Mouse (Mus musculus): ENCODE results near the gene Slc9c1. TPM values are rescaled to one million over a fixed set of nuclear protein-coding genes. Genes with fewer than 3 reads are reported as not detected.
A peak's percentile ranks its signal among the peaks of the same experiment; 100 is the strongest.

Gene Slc9c1
- polyA plus RNA-seq, 1 experiment from 2014 or later: not detected

DNA sequence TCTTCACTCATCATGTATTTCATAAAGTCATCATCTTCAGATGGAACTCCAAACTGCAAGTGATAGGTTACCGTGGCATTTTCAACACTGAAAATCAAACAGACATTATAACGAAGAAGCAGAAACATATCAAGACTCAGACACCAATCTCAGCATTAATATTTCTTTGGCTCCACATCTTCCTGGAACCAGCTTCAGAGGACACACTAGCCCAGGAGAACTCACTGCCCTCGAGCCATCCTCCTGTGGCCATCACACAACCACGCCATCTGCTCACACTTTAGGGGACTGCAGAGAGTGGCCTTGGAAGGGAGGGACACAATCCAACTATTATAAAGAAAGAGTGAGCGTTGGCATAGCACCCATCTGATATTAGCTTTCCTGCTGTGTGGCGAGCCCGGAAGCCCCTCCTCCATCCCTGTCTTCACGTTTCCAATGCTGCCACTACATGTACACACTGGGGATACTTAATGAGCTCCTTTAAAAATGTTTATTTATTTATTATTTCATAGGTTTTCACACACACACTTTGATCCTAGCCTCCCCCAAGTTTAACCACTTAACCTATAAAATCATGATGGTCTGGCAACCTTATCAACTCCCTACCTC is 94.5 kb downstream of the Slc9c1 start:
- Histone ChIP-seq H3K4me3 (replicated peaks) (no peak overlapping the region), H3K27ac (no peak overlapping the region), H3K36me3 (no peaks in the 10 kb centered on the region), H3K4me2 (no peak overlapping the region), H3K4me1 (no peaks in the 10 kb centered on the region), H3K9me3 (replicated peaks) (no peaks in the 10 kb centered on the region), H3K27me3 (no peaks in the 10 kb centered on the region), H3K9ac (no peak overlapping the region)
- ATAC-seq (replicated peaks; ENCODE audit: low FRiP score): no peak
- 76% methylated on average over 8 of the region's 8 CpGs for WGBS

DNA sequence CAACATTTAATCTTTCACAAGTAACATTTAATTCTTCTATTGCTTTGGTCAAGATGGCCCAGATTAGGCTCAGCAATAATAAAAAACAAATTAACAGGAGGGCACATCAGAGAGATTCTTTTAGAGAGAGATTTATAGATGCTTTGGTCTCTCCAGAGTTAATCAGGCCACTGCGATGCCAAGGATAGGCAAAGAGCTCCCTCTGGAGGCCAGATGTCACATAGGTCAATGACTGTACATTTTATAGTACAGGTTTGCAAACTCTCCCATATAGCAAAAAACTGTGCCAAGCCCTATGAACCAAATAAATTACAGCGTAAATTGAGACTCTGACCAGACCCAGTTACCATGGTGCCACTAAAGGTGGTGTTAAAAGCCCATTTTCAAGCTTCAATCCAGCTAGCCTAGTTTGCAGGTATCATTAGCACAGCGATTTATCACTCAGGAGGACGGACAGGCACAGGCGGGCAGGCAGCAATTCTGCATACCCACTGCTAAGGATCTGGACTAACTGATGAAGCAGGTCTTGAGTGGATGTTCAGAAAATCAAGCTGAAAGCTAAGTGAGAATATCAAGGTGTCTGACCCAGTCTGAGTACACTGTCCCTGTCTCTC is 95.3 kb downstream of the Slc9c1 start:
- Histone ChIP-seq H3K4me1 (no peaks in the 10 kb centered on the region), H3K4me2 (no peak overlapping the region), H3K27ac (no peak overlapping the region), H3K9me3 (replicated peaks) (no peaks in the 10 kb centered on the region), H3K4me3 (replicated peaks) (no peak overlapping the region), H3K36me3 (no peaks in the 10 kb centered on the region), H3K27me3 (no peaks in the 10 kb centered on the region), H3K9ac (no peak overlapping the region)
- 49% methylated on average over 5 of the region's 5 CpGs for WGBS
- peak; percentile 80; the same call in 1 of the 2 replicates for ATAC-seq (replicated peaks; ENCODE audit: low FRiP score)

GRCm38 (mm10) chr16:45632420-45632819 is 97.3 kb downstream of the Slc9c1 start:
- Histone ChIP-seq H3K9ac (no peak overlapping the region), H3K36me3 (no peaks in the 10 kb centered on the region), H3K4me2 (no peak overlapping the region), H3K4me1 (no peaks in the 10 kb centered on the region), H3K27me3 (no peaks in the 10 kb centered on the region), H3K27ac (no peak overlapping the region), H3K4me3 (replicated peaks) (no peak overlapping the region), H3K9me3 (replicated peaks) (no peaks in the 10 kb centered on the region)
- ATAC-seq (replicated peaks; ENCODE audit: low FRiP score): no peak
- WGBS: 46% methylated on average over 4 of the region's 4 CpGs

GRCm38 (mm10) chr16:45635826-45636225 is 100.7 kb downstream of the Slc9c1 start:
- H3K4me3 ChIP-seq (replicated peaks): no peak overlapping the region
- 84% methylated on average over 2 of the region's 2 CpGs for WGBS
- no peak overlapping the region for H3K27ac ChIP-seq
- no peaks in the 10 kb centered on the region for H3K36me3 ChIP-seq
- no peaks in the 10 kb centered on the region for H3K4me1 ChIP-seq
- H3K4me2 ChIP-seq: no peak overlapping the region
- ATAC-seq (replicated peaks; ENCODE audit: low FRiP score): no peak
- H3K27me3 ChIP-seq: no peaks in the 10 kb centered on the region
- no peak overlapping the region for H3K9ac ChIP-seq
- H3K9me3 ChIP-seq (replicated peaks): no peaks in the 10 kb centered on the region

- Histone ChIP-seq H3K4me3 (replicated peaks) (no peak overlapping the region), H3K4me2 (no peak overlapping the region), H3K36me3 (no peaks in the 10 kb centered on the region), H3K9ac (no peak overlapping the region), H3K4me1 (no peaks in the 10 kb centered on the region), H3K27me3 (no peaks in the 10 kb centered on the region), H3K9me3 (replicated peaks) (no peaks in the 10 kb centered on the region), H3K27ac (no peak overlapping the region)
- ATAC-seq (replicated peaks; ENCODE audit: low FRiP score): no peak
- WGBS: 78% methylated on average over 10 of the region's 10 CpGs
Measured at GRCm38 (mm10) chr16:45640070-45640762, 105.1 kb downstream of the Slc9c1 start.

GRCm38 (mm10) chr16:45641301-45641700 is 106.2 kb downstream of the Slc9c1 start:
- H3K4me2 ChIP-seq: no peak overlapping the region
- H3K9me3 ChIP-seq (replicated peaks): no peaks in the 10 kb centered on the region
- no peak overlapping the region for H3K9ac ChIP-seq
- H3K27me3 ChIP-seq: no peaks in the 10 kb centered on the region
- no peak overlapping the region for H3K27ac ChIP-seq
- no peak overlapping the region for H3K4me3 ChIP-seq (replicated peaks)
- WGBS: 68% methylated on average over 3 of the region's 3 CpGs
- ATAC-seq (replicated peaks; ENCODE audit: low FRiP score): no peak
- H3K36me3 ChIP-seq: no peaks in the 10 kb centered on the region
- H3K4me1 ChIP-seq: no peaks in the 10 kb centered on the region

DNA sequence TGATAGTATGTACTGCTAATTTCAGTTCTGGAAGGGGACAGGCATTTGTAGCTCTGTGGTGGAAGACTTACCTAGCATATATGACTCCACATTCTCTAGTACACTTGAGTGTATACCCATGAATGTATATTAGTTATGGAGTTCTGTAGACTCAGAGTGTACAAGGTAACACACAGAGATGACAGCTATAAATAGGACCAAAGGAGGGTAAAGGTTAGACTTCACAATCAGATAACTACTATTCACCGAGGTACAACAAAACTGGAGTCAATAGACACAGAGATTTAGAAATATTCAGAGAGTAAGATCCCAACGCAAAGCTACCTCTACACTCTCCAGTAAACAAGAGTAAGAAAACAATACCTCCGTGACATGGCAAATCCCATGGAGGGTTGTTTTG is 108.8 kb downstream of the Slc9c1 start:
- Histone ChIP-seq H3K9me3 (replicated peaks) (no peaks in the 10 kb centered on the region), H3K4me1 (no peaks in the 10 kb centered on the region), H3K4me2 (no peak overlapping the region), H3K4me3 (replicated peaks) (no peak overlapping the region), H3K27ac (no peak overlapping the region), H3K36me3 (no peaks in the 10 kb centered on the region), H3K9ac (no peak overlapping the region), H3K27me3 (no peaks in the 10 kb centered on the region)
- 92% methylated on average over 3 of the region's 3 CpGs for WGBS
- ATAC-seq (replicated peaks; ENCODE audit: low FRiP score): no peak

DNA sequence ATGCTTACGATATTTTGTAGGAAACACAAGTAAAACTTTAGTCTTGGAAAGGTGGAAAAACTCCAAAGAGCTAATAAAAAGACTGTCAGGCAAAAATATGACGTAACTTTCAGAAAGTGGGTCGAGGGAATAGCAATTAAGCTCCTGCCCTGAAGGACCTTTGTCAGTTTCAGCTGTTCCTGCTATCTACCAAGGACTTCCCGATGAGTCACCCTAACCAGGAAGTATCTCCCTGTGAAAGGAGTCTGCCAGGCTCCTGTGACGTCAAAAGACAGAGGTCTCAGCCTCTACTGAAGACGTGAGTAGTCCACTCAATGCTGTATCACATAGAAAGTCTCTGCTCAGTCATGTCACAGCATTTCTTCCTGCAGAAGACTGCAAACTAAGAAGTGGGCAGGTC is 109.3 kb downstream of the Slc9c1 start:
- Histone ChIP-seq H3K4me2 (no peak overlapping the region), H3K27me3 (no peaks in the 10 kb centered on the region), H3K9ac (no peak overlapping the region), H3K36me3 (no peaks in the 10 kb centered on the region), H3K9me3 (replicated peaks) (no peaks in the 10 kb centered on the region), H3K4me3 (replicated peaks) (no peak overlapping the region), H3K4me1 (no peaks in the 10 kb centered on the region), H3K27ac (no peak overlapping the region)
- 54% methylated on average over 6 of the region's 6 CpGs for WGBS
- no peak for ATAC-seq (replicated peaks; ENCODE audit: low FRiP score)

- H3K4me3 ChIP-seq (replicated peaks): no peak overlapping the region
- H3K27me3 ChIP-seq: peaks cover 27% of the 10 kb centered on the region
- H3K27ac ChIP-seq: no peak overlapping the region
- H3K9me3 ChIP-seq (replicated peaks): no peaks in the 10 kb centered on the region
- H3K4me1 ChIP-seq: peaks cover 13% of the 10 kb centered on the region
- H3K36me3 ChIP-seq: no peaks in the 10 kb centered on the region
- H3K9ac ChIP-seq: no peak overlapping the region
- ATAC-seq (replicated peaks; ENCODE audit: low FRiP score): no peak
- WGBS: 66% methylated on average over 2 of the region's 2 CpGs
- H3K4me2 ChIP-seq: no peak overlapping the region
Measured at GRCm38 (mm10) chr16:45651497-45651896, 116.4 kb downstream of the Slc9c1 start.

DNA sequence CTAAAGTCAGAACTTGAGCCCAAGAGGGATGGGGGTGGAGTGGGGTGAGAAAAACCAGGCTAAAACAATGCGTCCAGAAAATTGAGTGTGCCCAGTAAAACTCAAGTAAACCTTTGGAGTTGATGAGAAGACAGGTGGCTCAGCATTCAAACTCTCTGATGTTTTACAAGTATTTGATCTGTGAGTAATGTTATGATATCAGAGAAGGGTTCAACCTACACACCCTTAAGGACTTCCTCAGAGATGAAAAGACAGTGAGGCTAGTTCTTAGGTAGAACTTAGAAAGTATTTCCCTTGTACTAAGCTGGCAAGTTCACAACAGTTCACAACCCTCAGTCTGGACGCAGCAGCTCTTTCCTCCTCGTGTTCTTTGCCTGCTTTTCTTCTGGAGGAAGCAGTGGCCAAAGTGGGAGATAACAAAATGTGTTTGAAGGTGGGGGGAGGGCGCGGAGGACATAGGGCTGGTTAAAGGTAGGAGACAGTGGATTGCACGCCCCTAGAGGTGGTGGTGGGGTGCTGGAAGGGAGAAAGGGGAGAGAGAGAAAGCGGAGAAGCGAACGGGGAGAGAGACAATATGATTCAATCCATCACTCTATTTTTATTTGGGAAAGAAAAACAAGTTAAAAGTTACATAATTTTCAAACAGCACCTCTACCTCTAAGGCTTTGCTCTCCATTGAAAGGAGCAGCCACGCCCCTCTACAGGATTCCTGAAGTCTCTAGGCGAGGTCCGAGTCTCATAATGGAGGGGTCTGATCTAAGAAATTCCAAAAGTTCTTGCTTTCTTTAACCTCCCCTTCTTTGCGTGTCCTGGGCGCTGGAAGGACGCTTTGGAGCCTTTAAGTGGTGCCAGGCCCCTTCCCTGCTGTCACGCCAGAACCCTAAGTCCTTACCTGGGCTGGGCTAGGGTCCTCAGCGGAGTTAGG is 118.2 kb downstream of the Slc9c1 start:
- Histone ChIP-seq H3K9me3 (replicated peaks) (no peaks in the 10 kb centered on the region), H3K9ac (peak overlapping the region; percentile 21; the same call in 1 of the 2 replicates), H3K4me1 (peaks cover 13% of the 10 kb centered on the region), H3K27me3 (peaks cover 27% of the 10 kb centered on the region), H3K36me3 (no peaks in the 10 kb centered on the region), H3K27ac (no peak overlapping the region), H3K4me3 (replicated peaks) (peak overlapping the region; percentile 42), H3K4me2 (peak overlapping the region; percentile 82)
- ATAC-seq (replicated peaks; ENCODE audit: low FRiP score): no peak
- 13% methylated on average over 17 of the region's 17 CpGs for WGBS

GRCm38 (mm10) chr16:45653934-45654332 is 118.8 kb downstream of the Slc9c1 start, which contains the start of gene BC016579:
TSS of gene BC016579 (minus strand) at chr16:45654068.
- Histone ChIP-seq H3K9ac (peak within 1 kb of the TSS; percentile 21; the same call in 1 of the 2 replicates), H3K27me3 (peaks cover 27% of the 10 kb centered on the region), H3K9me3 (replicated peaks) (no peaks in the 10 kb centered on the region), H3K36me3 (no peaks in the 10 kb centered on the region), H3K4me1 (peaks cover 13% of the 10 kb centered on the region), H3K4me2 (peak within 1 kb of the TSS; percentile 82), H3K27ac (no peak within 1 kb of the TSS), H3K4me3 (replicated peaks) (peak within 1 kb of the TSS; percentile 42)
- 9% methylated on average over 20 of the region's 20 CpGs for WGBS
- peak; percentile 83 for ATAC-seq (replicated peaks; ENCODE audit: low FRiP score)

Measured in kidney, embryonic 15.5 days (tissue).